Mouse (Mus musculus): ENCODE data around the gene Osbpl8. TPM values are rescaled to one million over a fixed set of nuclear protein-coding genes. Genes with fewer than 3 reads are reported as not detected.

Gene Osbpl8
- polyA plus RNA-seq, 1 experiment, result 17.1 TPM

GRCm38 (mm10) chr10:111161373-111161772 lies 3.2 kb upstream of the Osbpl8 start:
- H3K4me3 ChIP-seq (ENCODE audit: insufficient read depth, low read depth, low read length), result no peak overlapping the region
- no peaks in the 10 kb centered on the region; the same call in 1 of the 2 replicates for H3K4me1 ChIP-seq (ENCODE audit: control insufficient read depth, insufficient read depth, low read length)
- WGBS, result 84% methylated on average over 6 of the region's 6 CpGs
- TF ChIP-seq CTCF (conservative IDR thresholded peaks at IDR 0.05; ENCODE audit: insufficient read depth, insufficient read length, low read depth, low read length), result no peak
- no peak for TF ChIP-seq POLR2A (IDR thresholded peaks at IDR 0.05; ENCODE audit: low read depth, low read length)
- no peaks in the 10 kb centered on the region for H3K36me3 ChIP-seq (ENCODE audit: control insufficient read depth, insufficient read depth, low read length)
- no peak for DNase-seq
- no peak overlapping the region for H3K27ac ChIP-seq (ENCODE audit: insufficient read depth, low read depth, low read length)
- no peaks in the 10 kb centered on the region for H3K27me3 ChIP-seq (replicated peaks; ENCODE audit: control insufficient read depth, insufficient read depth, low read length)

DNA sequence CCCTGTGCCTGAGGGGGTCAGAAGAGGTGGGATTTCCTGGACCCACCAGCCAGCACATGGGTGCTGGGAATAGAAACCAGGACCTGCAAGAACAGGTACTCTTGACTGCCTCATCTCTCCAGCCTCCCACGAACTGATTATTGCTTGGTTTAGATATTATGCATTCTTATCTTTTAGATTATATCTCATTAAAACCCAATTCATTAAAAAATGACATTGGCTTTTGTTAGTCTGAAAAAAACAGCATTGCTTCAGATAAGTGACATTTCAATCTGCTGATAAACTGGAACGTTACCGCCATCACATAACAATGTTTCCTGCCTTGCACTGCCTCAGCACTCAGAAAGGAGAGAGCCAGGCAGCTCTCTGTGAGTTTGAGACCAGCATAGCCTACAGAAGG lies 1.5 kb upstream of the Osbpl8 start:
- Histone ChIP-seq H3K4me3 (ENCODE audit: insufficient read depth, low read depth, low read length) (no peak overlapping the region), H3K27me3 (replicated peaks; ENCODE audit: control insufficient read depth, insufficient read depth, low read length) (no peaks in the 10 kb centered on the region), H3K36me3 (ENCODE audit: control insufficient read depth, insufficient read depth, low read length) (no peaks in the 10 kb centered on the region), H3K4me1 (ENCODE audit: control insufficient read depth, insufficient read depth, low read length) (no peaks in the 10 kb centered on the region; the same call in 1 of the 2 replicates), H3K27ac (ENCODE audit: insufficient read depth, low read depth, low read length) (no peak overlapping the region)
- DNase-seq, result no peak
- TF ChIP-seq POLR2A (IDR thresholded peaks at IDR 0.05; ENCODE audit: low read depth, low read length) (no peak), CTCF (conservative IDR thresholded peaks at IDR 0.05; ENCODE audit: insufficient read depth, insufficient read length, low read depth, low read length) (no peak)
- WGBS, result 65% methylated on average over 3 of the region's 3 CpGs

DNA sequence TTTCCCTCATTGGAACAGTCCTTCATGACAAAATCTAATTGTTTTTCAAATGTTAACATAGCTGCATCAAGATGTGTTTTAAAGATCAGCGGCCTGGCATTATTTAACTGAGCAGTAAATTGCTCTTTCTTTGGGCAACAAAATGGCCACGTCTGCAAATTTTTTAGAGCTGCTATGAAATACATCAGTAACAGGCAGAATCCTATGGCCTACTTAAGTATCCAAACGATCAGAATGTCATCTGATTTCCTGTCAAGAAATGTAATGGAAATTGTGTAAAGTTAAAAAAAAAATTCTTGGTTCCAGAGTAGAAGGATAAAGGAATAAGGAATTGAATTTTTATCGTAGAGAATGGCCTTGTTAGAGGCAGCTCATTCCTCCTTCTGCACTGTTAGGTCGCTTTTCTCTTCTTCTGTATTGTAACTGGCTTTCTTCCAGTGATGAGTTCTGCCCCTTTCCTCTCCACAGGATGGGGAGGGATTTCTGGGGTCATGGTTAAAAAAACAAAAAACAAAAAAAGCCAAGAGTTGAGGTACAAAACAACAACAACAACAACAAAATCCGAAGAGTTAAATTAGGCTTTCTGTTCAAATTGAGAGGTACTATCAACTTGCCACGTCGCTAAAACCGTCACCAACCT lies 831 bp upstream of the Osbpl8 start:
- DNase-seq, result no peak
- TF ChIP-seq POLR2A (IDR thresholded peaks at IDR 0.05; ENCODE audit: low read depth, low read length), result no peak
- TF ChIP-seq CTCF (conservative IDR thresholded peaks at IDR 0.05; ENCODE audit: insufficient read depth, insufficient read length, low read depth, low read length), result no peak
- Histone ChIP-seq H3K27ac (ENCODE audit: insufficient read depth, low read depth, low read length) (peak overlapping the region; percentile 81), H3K27me3 (replicated peaks; ENCODE audit: control insufficient read depth, insufficient read depth, low read length) (no peaks in the 10 kb centered on the region), H3K36me3 (ENCODE audit: control insufficient read depth, insufficient read depth, low read length) (no peaks in the 10 kb centered on the region), H3K4me3 (ENCODE audit: insufficient read depth, low read depth, low read length) (no peak overlapping the region), H3K4me1 (ENCODE audit: control insufficient read depth, insufficient read depth, low read length) (peaks cover 2% of the 10 kb centered on the region; the same call in 1 of the 2 replicates)
- 17% methylated on average over 9 of the region's 9 CpGs for WGBS

- DNase-seq, result peak; percentile 52
- under 1% methylated on average over 52 of the region's 52 CpGs for WGBS
Measured at GRCm38 (mm10) chr10:111165219-111165981, 848 bp downstream of the Osbpl8 start.

GRCm38 (mm10) chr10:111166057-111166841 lies 1.7 kb downstream of the Osbpl8 start:
- DNase-seq, result no peak
- Histone ChIP-seq H3K27ac (ENCODE audit: insufficient read depth, low read depth, low read length) (no peak overlapping the region; the same call in 1 of the 2 replicates), H3K36me3 (ENCODE audit: control insufficient read depth, insufficient read depth, low read length) (no peaks in the 10 kb centered on the region), H3K27me3 (replicated peaks; ENCODE audit: control insufficient read depth, insufficient read depth, low read length) (no peaks in the 10 kb centered on the region), H3K4me1 (ENCODE audit: control insufficient read depth, insufficient read depth, low read length) (peaks cover 10% of the 10 kb centered on the region), H3K4me3 (ENCODE audit: insufficient read depth, low read depth, low read length) (peak overlapping the region; percentile 96)
- WGBS, result 35% methylated on average over 4 of the region's 4 CpGs
- TF ChIP-seq POLR2A (IDR thresholded peaks at IDR 0.05; ENCODE audit: low read depth, low read length), result no peak
- TF ChIP-seq CTCF (conservative IDR thresholded peaks at IDR 0.05; ENCODE audit: insufficient read depth, insufficient read length, low read depth, low read length), result no peak

More at GRCm38 (mm10) chr10:111165219-111165981, 848 bp downstream of the Osbpl8 start:
- Histone ChIP-seq H3K4me1 (ENCODE audit: control insufficient read depth, insufficient read depth, low read length) (peaks cover 6% of the 10 kb centered on the region; the same call in 1 of the 2 replicates), H3K36me3 (ENCODE audit: control insufficient read depth, insufficient read depth, low read length) (no peaks in the 10 kb centered on the region), H3K4me3 (ENCODE audit: insufficient read depth, low read depth, low read length) (peak overlapping the region; percentile 96), H3K27ac (ENCODE audit: insufficient read depth, low read depth, low read length) (peak overlapping the region; percentile 88), H3K27me3 (replicated peaks; ENCODE audit: control insufficient read depth, insufficient read depth, low read length) (no peaks in the 10 kb centered on the region)
- no peak for TF ChIP-seq POLR2A (IDR thresholded peaks at IDR 0.05; ENCODE audit: low read depth, low read length)
- no peak for TF ChIP-seq CTCF (conservative IDR thresholded peaks at IDR 0.05; ENCODE audit: insufficient read depth, insufficient read length, low read depth, low read length)

DNA sequence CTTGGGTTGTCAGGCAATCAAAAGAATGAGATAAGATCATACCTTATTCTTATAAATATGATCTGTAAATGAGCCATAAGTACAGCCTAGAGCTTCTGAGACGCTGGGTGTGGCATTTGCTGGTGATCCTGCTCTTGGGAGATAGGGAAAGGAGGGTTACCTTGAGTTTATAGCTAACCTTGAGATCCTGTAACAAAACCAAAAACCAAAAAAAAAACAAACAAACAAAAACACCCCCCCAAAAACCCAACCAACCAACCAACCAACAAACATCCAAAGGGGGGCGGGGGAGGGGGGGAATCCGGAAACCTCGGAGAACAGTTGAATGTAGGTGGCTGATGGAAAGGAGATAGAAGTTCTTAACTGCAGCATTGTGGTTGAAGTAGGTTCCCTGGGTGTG lies 2.9 kb downstream of the Osbpl8 start:
- Histone ChIP-seq H3K27ac (ENCODE audit: insufficient read depth, low read depth, low read length) (no peak overlapping the region), H3K4me1 (ENCODE audit: control insufficient read depth, insufficient read depth, low read length) (peaks cover 18% of the 10 kb centered on the region), H3K4me3 (ENCODE audit: insufficient read depth, low read depth, low read length) (no peak overlapping the region), H3K27me3 (replicated peaks; ENCODE audit: control insufficient read depth, insufficient read depth, low read length) (no peaks in the 10 kb centered on the region), H3K36me3 (ENCODE audit: control insufficient read depth, insufficient read depth, low read length) (no peaks in the 10 kb centered on the region)
- 75% methylated on average over 4 of the region's 4 CpGs for WGBS
- no peak for TF ChIP-seq POLR2A (IDR thresholded peaks at IDR 0.05; ENCODE audit: low read depth, low read length)
- TF ChIP-seq CTCF (conservative IDR thresholded peaks at IDR 0.05; ENCODE audit: insufficient read depth, insufficient read length, low read depth, low read length), result no peak
- DNase-seq, result no peak
